Mouse (Mus musculus) neural tube, embryonic 11.5 days (tissue): Measurements from ENCODE around the gene Cdk14. TPM values are rescaled to one million over a fixed set of nuclear protein-coding genes. Genes with fewer than 3 reads are reported as not detected.

Source experiments
- ATAC-seq: fragments of 200-750 bp; cut with Nextera tagmentation; 2 replicates; pipeline ENCODE4 v1.8.0; 2017; ENCODE audit warnings: moderate number of reproducible peaks, mild to moderate bottlenecking, moderate TSS enrichment, moderate library complexity; ENCODE audit not compliant: insufficient read depth, low FRiP score, low TSS enrichment
- DNase-seq: peaks from one replicate; pipeline ENCODE4 v3.0.0-alpha.2; 2015; ENCODE audit warnings: low spot score
- H3K27ac ChIP-seq: fragments of 300-500 bp; sonication (generic); 2 replicates; pipeline ENCODE4 v1.5.1; 2014; ENCODE audit warnings: low read depth, mild to moderate bottlenecking, low read length
- H3K27me3 ChIP-seq: fragments of 300-500 bp; sonication (generic); 2 replicates; pipeline ENCODE4 v1.6.1; 2014; ENCODE audit warnings: mild to moderate bottlenecking, low read length, mixed read lengths; ENCODE audit not compliant: control insufficient read depth, insufficient read depth
- H3K36me3 ChIP-seq: fragments of 300-500 bp; sonication (generic); 2 replicates; pipeline ENCODE4 v1.6.1; 2014; ENCODE audit warnings: mild to moderate bottlenecking, low read length, moderate library complexity, mixed read lengths; ENCODE audit not compliant: control insufficient read depth, insufficient read depth
- H3K4me1 ChIP-seq: fragments of 300-500 bp; sonication (generic); 2 replicates; pipeline ENCODE4 v1.6.1; 2014; ENCODE audit warnings: low read length, mixed read lengths; ENCODE audit not compliant: control insufficient read depth, insufficient read depth
- H3K4me2 ChIP-seq: fragments of 300-500 bp; sonication (generic); 2 replicates; pipeline ENCODE4 v1.6.1; 2014; ENCODE audit warnings: low read depth, mild to moderate bottlenecking, moderate library complexity
- H3K4me3 ChIP-seq: fragments of 300-500 bp; sonication (generic); 2 replicates; pipeline ENCODE4 v1.5.1; 2014; ENCODE audit warnings: low read depth, low read length
- H3K9ac ChIP-seq: fragments of 300-500 bp; sonication (generic); 2 replicates; pipeline ENCODE4 v1.6.1; 2014; ENCODE audit warnings: mild to moderate bottlenecking, low read length
- H3K9me3 ChIP-seq: fragments of 300-500 bp; sonication (generic); 2 replicates; pipeline ENCODE4 v1.6.1; 2016; ENCODE audit warnings: low read length; ENCODE audit not compliant: control insufficient read depth
- WGBS: fragments of 180-500 bp; shearing (Covaris S2); extraction: QIAGEN DNeasy Blood & Tissue Kit; methylation state at CpG from one replicate; pipeline ENCODE4 v1.1.7; 2014; 5-methylcytosine and 5-hydroxymethylcytosine counted together
- polyA plus RNA-seq: library from polyadenylated mRNA; unstranded; fragments of >200 nt; fragmentation: Nextera tagmentation; extraction: Ambion mirVana; gene quantifications from 2 replicates; pipeline ENCODE4 v1.2.1, GENCODE M21; 2014

Gene Cdk14
- polyA plus RNA-seq, 1 experiment from 2014 or later, result 29.5 TPM

DNA sequence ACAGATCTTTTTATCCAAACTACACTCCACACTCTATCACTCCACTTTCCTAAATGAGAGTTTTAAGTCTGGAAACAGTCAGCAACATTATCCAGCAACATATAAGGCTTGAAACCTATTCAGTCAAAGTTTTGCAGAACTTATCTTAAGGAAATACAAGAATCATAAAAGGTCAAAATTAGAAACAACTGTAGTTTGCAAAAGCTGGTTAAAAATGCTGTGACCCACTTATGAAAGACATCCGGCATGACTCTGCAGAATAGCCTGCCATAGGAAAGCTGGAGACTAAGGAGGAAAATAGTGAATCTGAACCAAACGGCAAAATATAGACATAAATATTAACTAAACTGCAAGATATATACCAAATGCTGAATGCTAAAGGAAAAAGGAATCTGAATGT, 566.6 kb downstream of the Cdk14 start:
- DNase-seq, result no peak
- Histone ChIP-seq H3K4me3 (no peak overlapping the region), H3K9ac (no peak overlapping the region), H3K9me3 (no peaks in the 10 kb centered on the region), H3K4me2 (no peak overlapping the region), H3K4me1 (peaks cover 4% of the 10 kb centered on the region; the same call in 1 of the 2 replicates), H3K36me3 (no peaks in the 10 kb centered on the region), H3K27me3 (0 out of 2 replicates have a peak, but pooled peaks cover 2% of the 10 kb centered on the region), H3K27ac (no peak overlapping the region)
- ATAC-seq, result no peak
- WGBS, result 93% methylated on average over 2 of the region's 2 CpGs

DNA sequence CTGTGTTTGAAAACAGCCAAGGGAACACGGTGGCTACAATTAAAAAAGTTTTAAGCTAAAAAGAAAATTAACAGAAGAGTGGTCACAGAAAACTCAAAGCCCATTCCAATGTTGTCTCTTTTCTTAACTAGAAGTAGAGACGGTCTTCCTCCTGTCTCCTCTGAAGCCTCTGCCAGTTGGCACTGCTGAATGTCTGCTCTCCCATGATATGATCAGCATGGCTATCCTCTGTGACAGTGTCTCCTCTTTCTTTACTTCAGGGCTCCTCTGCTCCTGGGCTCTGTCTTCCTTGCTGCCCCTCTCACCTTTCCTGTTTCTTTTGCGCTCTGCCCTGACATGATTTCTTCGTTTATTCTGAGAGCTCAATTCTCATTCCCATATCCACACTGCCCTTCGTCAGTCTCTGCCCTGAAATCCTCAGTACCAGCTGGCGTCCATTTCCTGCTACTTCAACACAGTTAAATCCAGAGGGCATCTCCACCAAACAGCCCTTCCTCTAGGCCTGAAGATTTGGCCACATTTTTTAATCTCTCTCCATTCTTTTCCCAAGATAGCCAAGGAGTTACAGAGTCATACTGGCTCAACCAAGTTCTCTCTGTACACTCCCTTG, 567.3 kb downstream of the Cdk14 start:
- WGBS, result 84% methylated on average over 6 of the region's 6 CpGs
- Histone ChIP-seq H3K27ac (no peak overlapping the region), H3K9me3 (no peaks in the 10 kb centered on the region), H3K4me1 (0 out of 2 replicates have a peak, but pooled peaks cover under 1% of the 10 kb centered on the region), H3K36me3 (no peaks in the 10 kb centered on the region), H3K27me3 (0 out of 2 replicates have a peak, but pooled peaks cover 2% of the 10 kb centered on the region), H3K9ac (no peak overlapping the region), H3K4me2 (no peak overlapping the region), H3K4me3 (no peak overlapping the region)
- ATAC-seq (no peak), DNase-seq (no peak)

DNA sequence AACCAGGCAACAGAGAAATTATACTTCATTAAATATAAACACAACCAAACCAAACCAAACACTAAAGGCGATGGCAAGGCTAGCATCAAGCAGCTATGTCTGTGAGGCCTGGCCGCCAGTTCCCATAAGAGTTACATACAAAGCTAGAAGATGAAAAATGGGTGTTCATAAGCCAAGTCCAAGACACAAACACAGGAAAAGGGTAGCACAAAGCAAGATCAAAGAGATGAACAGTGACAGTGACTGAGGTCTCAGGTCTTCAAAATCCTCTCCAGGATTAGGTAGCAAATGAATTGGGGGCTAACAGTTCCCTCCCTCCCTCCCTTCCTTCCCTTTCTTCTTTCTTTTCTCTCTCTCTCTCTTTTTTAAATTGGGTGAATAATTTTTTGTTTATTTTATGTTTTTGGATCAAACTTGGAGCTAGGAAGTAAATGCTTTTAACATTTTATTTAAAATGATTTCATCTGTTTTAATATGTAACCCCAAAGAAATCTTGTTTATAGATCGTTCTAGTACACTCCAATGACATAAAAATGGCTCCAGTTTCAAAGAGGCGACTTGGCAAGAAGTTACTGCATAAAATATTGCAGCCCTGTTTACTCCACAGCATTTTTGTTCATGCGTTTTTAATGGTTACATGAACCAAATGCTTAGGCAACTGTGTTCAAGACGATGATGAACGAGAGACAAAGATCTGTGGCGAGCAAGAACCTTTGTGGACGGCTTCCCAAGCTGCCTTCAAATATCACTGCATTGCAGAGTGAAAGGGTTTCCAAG, 568.0 kb downstream of the Cdk14 start:
- 87% methylated on average over 9 of the region's 9 CpGs for WGBS
- Histone ChIP-seq H3K36me3 (no peaks in the 10 kb centered on the region), H3K27ac (no peak overlapping the region), H3K4me1 (no peaks in the 10 kb centered on the region), H3K4me3 (no peak overlapping the region), H3K9me3 (no peaks in the 10 kb centered on the region), H3K27me3 (0 out of 2 replicates have a peak, but pooled peaks cover 2% of the 10 kb centered on the region), H3K9ac (no peak overlapping the region), H3K4me2 (no peak overlapping the region)
- DNase-seq, result no peak
- ATAC-seq, result no peak

DNA sequence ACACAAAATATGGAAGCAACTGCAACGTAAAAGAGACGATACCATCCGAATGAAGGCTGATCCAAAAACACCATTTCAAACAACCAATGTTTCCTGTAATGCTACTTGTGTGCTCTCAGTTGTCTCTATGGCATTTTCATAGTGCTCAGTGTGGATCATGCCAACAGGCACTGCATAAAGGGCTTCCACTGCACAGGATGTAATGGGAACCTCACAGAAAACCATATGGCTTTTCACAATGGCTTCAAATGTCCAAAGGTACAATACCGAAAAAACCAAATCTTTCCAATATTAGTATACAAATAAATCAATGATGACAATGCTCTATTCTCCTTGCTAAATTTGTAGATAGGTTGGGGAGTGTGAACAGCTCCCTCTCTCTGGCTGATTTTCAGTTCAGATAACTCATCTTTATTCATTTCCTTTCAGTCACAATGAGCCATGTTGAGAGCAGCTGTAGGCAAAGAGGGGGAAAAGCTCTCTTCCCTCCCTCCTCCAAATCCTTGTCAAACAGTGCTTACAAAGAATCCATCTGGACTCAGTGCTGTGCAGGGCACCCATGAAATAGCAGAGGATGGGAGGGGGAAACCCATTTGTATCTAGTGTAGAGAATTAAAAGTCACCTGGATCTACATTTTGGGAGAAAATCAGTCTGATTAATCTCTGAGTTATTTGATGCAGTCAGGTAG, 568.7 kb downstream of the Cdk14 start:
- DNase-seq (no peak), ATAC-seq (no peak)
- Histone ChIP-seq H3K27me3 (0 out of 2 replicates have a peak, but pooled peaks cover 2% of the 10 kb centered on the region), H3K4me1 (no peaks in the 10 kb centered on the region), H3K36me3 (no peaks in the 10 kb centered on the region), H3K27ac (no peak overlapping the region), H3K9me3 (no peaks in the 10 kb centered on the region), H3K9ac (no peak overlapping the region), H3K4me3 (no peak overlapping the region), H3K4me2 (no peak overlapping the region)
- 91% methylated on average over 4 of the region's 4 CpGs for WGBS

DNA sequence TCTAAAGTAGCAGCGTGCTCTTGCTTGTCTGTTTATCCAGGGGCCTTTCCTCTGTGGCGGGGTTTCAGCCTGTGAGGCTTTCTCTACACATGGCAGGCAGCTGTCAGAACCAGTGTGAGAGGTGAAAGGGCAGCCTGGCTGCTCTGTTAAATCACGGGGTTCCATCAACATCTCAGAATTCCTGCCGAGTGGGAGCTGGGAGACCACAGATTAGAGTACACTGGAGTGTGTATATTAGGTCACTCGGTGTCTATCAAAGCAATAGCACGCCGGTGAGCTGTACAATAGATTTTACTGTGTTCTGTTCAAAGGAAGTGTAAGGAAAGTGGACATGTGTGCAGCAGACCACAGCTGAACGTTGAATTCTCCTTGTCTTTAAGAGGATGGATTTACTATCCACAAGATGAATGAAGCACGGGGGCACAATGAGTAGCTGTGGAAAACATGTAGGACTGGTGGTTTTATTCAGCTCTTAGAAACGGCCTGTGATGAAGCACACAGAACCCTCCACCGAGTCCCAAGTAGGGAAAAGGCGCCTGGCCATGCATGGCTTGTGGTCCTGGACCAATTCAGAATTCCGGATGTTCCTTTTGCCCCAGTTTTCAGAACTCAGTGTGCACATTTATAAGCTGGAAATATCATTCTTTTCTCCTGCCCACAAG, 585.2 kb downstream of the Cdk14 start:
- DNase-seq (peak; percentile 83), ATAC-seq (peak; percentile 79)
- Histone ChIP-seq H3K36me3 (no peaks in the 10 kb centered on the region), H3K27ac (peak overlapping the region; percentile 35; the same call in 1 of the 2 replicates), H3K4me3 (no peak overlapping the region), H3K9me3 (no peaks in the 10 kb centered on the region), H3K9ac (no peak overlapping the region), H3K27me3 (peaks cover 29% of the 10 kb centered on the region), H3K4me2 (no peak overlapping the region), H3K4me1 (peaks cover 12% of the 10 kb centered on the region; the same call in 1 of the 2 replicates)
- 6% methylated on average over 13 of the region's 13 CpGs for WGBS

DNA sequence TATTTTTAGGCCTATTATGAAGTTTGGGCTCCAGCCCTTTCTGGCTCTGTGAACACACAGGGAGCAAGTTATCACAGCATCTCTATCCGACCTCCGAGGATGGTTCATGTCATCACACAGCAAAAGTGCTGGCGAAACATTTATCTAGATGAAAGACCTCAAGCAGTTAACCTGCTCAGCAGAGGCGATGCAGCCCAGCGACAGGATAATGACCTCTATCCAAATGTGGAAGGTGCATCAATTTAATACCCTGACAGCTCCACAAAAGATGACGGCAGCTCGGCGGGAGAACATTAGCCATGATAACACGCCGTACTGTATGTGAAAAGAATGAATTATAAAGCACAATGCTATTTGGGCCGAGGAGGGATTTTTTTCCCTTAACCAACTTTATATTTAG, 586.2 kb downstream of the Cdk14 start:
- DNase-seq, result peak; percentile 50
- 8% methylated on average over 11 of the region's 11 CpGs for WGBS

DNA sequence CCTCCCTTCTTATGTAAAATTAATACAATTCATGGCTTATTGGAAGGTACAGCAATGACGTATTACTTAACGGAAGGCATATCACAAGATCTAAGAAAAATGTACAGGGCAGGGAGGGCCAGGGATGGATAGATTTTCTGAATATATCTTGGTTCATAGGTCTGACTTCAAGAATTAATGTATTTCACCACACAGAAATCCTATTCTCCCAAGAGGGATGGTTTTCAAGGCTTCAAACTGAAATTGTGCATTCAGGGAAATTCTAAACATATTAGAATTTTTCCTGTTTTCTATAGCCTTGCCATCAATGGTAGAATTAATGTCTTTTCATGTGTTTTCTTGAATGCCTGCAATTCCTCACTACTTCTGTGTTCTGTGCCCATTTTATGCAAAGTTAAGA, 593.2 kb downstream of the Cdk14 start:
- ATAC-seq, result no peak
- 91% methylated on average over 2 of the region's 2 CpGs for WGBS
- no peak for DNase-seq
- Histone ChIP-seq H3K27me3 (0 out of 2 replicates have a peak, but pooled peaks cover 7% of the 10 kb centered on the region), H3K9ac (no peak overlapping the region), H3K4me2 (no peak overlapping the region), H3K4me1 (no peaks in the 10 kb centered on the region; the same call in 1 of the 2 replicates), H3K27ac (no peak overlapping the region), H3K4me3 (no peak overlapping the region), H3K9me3 (no peaks in the 10 kb centered on the region), H3K36me3 (no peaks in the 10 kb centered on the region)

More for the DNA sequence above, 586.2 kb downstream of the Cdk14 start:
- peaks cover 23% of the 10 kb centered on the region for H3K27me3 ChIP-seq
- H3K9ac ChIP-seq, result no peak overlapping the region
- H3K36me3 ChIP-seq, result no peaks in the 10 kb centered on the region
- H3K4me2 ChIP-seq, result peak overlapping the region; percentile 20; the same call in 1 of the 2 replicates
- H3K27ac ChIP-seq, result no peak overlapping the region
- peaks cover 12% of the 10 kb centered on the region; the same call in 1 of the 2 replicates for H3K4me1 ChIP-seq
- H3K4me3 ChIP-seq, result no peak overlapping the region
- no peaks in the 10 kb centered on the region for H3K9me3 ChIP-seq
- no peak for ATAC-seq

DNA sequence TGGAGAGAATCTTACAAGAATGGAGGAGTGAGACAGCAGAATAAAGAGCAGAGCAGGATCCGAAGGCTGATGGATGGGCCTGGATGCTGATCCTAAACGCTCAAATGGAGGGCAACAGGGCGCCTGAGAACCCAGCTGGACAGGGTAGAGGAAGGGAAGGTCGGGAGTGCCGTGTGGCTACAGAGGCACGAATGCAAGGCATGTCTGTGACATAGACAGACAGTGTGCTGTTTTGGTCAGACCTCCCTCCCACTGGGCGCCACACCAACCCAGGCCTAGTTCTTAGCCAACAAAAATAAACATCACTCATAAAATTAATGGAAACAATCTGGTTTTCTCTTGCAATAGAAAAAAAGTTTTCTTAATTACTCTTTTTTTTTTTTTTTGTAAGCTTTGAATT, 594.2 kb downstream of the Cdk14 start:
- Histone ChIP-seq H3K9ac (no peak overlapping the region), H3K27ac (no peak overlapping the region), H3K4me2 (no peak overlapping the region), H3K9me3 (no peaks in the 10 kb centered on the region), H3K27me3 (0 out of 2 replicates have a peak, but pooled peaks cover 2% of the 10 kb centered on the region), H3K4me1 (peaks cover 4% of the 10 kb centered on the region; the same call in 1 of the 2 replicates), H3K4me3 (no peak overlapping the region), H3K36me3 (no peaks in the 10 kb centered on the region)
- DNase-seq (no peak), ATAC-seq (no peak)
- WGBS, result 53% methylated on average over 7 of the region's 7 CpGs
